Mouse (Mus musculus) megakaryocyte progenitor cell, adult 5-6 weeks (primary cell): ENCODE measurements around the gene Nsun7. TPM values are rescaled to one million over a fixed set of nuclear protein-coding genes. Genes with fewer than 3 reads are reported as not detected.

Experiments
- ATAC-seq: replicated peaks from 2 replicates; pipeline ENCODE4 v1.8.0; 2016; ENCODE audit warnings: mild to moderate bottlenecking, moderate TSS enrichment, inconsistent platforms; ENCODE audit not compliant: poor library complexity
- total RNA-seq, 2 experiments: library from RNA; stranded (forward) in 1 of 2; stranded (reverse) in 1 of 2; fragments of 157-497, 149-512 nt in 1 of 2; fragments of 200-1000 nt in 1 of 2; gene quantifications; 2 replicates each; pipeline versions ENCODE4 v1.2.3 to v1.2.4; 2015 to 2017

Gene Nsun7
- total RNA-seq, 2 experiments from 2014 or later: not detected

DNA sequence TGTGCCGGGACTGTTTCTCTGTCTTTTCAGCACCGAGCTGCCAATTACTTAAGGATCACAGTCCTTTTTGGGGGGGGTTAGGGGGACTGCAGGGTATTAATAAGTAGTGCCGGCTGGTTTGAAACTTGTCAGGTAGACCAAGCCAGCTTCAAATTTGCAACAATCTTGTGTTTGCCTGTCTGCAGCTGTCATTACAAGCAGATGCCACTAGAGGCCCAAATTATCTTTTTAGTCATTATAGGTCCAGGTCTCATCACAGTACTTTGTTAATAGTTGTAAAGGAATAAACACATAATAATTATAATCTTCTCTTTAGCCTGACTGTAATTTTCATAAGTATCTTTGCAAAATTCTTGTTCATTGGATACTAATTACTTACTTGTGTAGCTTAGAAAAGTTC lies 14.7 kb downstream of the Nsun7 start:
- ATAC-seq: no peak

DNA sequence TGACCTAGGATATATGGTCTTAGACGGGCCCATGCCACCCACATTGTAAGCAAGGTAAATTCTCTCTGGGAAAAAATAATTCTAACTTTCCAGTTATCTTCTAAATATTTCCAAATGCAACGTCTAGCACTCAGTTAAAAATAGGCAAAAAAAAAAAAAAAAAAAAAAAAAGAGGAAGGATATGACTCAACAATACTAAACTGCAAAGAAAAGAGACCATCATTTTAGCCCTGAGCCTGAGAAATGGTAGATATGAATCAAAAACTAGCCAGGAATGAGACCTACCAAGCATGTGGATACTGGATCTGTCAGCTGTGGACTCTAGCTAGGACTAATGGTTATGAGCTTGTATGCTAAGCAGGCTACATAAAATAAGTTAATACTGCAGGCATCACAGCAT lies 20.0 kb downstream of the Nsun7 start:
- ATAC-seq: peak; percentile 39; the same call in 1 of the 2 replicates

DNA sequence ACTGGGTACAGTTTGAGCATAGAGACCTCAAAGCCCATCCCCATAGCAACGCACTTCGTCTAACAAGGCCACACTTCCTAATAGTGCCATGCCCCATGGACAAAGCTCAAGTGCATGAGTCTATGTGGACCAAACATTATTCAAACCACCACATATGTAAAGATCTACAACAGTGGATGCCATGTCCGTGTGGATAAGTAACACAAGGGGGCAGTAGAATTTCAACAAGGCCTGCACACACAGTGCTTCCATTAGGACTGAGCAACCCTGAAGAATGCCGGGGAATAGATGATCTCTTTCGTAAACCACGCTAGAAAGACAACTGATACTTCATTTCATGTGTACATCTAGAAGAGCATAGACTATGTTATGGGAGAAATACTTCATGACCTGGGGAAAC lies 21.0 kb downstream of the Nsun7 start:
- peak; percentile 31; the same call in 1 of the 2 replicates for ATAC-seq

DNA sequence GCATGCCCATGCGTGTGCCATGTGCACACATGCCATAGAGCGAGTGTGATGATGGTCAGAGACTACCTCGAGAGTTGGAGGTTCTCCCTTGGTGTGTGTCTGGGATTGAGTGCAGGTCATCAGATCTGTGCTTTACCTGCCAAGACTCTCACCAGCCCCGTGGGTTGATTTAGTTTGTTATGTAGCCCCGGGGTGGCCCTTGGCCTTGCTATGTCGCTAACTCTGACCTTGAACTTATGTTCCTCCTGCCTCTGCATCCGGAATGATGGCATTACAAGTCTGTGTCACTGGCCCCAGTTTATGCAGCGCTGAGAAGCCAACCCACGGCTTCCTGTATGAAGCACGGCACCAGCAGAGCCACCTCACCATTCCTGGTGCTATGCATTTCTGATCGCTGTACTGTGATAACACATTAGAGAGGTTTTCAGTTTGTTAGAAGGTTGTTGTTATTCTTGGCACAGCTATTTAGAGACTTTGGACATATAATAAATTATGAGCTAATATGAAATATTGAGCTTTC lies 34.5 kb downstream of the Nsun7 start:
- no peak for ATAC-seq

DNA sequence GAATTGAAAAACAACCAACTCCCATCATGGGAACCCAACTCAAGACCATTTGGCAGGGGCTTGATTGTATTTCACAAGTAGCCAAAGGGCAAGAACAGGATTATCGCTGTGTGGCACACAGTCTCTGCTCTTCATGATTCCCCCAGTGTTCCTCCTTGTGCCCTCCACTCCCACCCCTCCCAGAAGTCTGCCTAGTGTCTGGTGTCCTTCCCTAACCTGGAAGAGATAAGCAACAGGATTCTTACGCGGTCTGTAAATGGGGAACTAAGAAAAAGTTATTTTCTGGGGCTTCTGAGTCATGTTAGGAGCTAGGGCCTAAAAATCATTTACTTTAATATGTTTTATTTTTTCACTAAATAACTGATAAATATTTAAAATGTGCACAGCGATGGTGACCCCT lies 35.3 kb downstream of the Nsun7 start:
- no peak for ATAC-seq

DNA sequence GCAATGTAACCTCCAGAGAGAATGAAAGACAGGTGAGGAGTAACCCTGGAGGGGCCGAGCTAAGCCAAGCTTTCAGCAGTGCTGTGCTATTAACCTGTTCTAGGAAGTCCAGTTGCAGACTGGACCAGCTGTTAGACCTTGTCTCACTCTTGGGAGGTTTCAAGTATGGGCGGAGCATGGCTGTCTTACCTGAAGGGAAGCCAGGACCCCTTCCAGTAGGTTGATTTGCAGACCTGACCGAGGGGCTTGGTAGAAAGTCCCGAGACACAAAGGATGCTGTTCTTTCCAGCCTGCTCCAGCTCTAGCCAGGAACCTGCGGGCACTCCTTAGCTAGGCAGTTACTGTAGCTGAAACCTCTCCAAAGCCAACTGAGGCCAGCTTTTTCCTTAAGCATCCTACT lies 36.4 kb downstream of the Nsun7 start:
- no peak for ATAC-seq

DNA sequence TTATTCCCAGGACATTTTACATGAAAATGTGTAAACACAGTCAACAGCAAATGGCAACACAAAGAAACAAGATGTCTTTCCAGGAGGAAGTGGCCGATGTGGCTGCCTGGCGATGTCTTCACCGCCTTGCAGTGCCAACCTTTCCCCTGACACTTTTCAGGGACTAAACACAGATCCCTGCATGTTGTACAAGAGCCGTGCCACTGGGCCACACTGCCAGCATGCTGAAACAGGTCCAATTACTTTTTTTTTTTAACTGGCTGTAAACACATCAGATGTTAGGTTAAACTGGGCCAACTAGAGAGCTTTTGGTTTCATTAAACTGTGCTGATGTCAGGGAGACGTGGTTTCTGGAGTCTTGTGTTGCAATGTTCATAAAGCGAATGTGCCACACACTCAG lies 39.2 kb downstream of the Nsun7 start:
- 0 out of 2 replicates have a peak, but pooled peaks have one; percentile 26 for ATAC-seq

DNA sequence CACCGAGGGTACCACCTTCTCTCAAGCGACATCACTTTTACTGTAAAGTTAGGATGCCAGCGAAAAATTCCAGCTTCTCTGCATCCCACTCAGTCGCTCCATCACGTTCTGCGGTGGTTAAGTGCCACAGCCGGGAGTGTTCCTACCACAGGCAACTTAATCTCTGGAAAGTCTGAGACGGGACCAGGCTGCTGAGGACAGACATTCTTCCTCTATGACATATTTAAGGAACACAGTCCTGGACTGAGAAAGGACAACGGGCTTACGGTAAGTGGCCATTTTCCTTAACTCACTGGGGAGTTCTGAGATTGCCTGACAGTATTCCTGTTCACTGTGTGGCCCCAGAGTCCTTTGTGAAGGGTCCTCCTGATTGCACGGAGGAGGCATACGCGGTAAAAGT lies 40.9 kb downstream of the Nsun7 start:
- no peak for ATAC-seq

DNA sequence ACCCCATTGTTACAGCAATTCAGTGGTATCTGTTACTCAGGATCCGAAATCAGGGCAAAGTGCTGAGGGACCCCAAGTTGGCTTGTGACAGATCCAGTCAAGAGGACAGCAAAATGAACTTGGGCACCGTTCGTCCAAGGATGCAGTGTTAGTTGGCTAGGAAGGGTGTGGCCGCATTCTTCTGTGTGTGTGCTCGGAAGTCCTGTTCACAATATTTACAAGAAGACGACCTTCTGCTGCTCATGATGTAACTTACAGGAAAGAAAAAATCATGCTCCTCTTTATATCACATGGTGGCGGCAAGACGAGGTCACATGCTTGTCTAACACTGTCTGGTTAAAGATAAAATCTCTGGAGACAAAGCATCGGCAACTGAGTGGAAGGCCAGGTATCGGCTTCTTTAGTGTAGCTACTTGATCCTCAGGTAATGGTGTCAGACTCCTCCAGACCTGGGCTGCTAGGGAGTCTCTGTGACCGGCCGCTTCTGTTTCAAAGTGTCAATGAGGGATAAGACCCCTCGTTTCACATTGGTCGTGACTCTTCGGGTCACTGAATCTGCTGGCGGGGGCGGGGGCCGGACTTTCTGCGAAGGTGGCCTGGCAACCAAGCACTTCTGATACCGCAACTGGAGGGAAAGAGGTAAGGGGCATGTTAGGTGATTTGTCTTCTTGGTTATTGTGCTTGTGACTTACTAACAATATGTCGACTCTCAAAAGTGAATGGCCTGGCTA lies 42.6 kb downstream of the Nsun7 start:
- ATAC-seq: no peak

DNA sequence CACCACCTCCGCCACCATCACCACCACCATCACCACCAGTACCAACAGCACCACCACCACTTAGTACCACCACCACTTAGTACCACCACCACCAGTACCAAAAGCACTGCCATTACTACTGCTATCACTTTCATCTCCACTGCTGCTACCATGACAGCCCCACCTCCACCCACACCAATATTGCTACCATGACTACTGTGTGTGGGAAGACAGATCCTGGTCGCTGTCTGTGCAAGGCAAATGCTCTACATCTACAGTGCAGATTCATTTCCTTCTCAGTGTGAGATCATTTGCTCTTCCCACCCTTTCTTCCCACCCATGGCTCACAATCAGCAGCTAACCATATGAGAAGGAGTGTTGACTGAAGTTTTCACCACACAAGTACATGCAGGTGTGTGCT lies 43.2 kb downstream of the Nsun7 start:
- no peak for ATAC-seq

DNA sequence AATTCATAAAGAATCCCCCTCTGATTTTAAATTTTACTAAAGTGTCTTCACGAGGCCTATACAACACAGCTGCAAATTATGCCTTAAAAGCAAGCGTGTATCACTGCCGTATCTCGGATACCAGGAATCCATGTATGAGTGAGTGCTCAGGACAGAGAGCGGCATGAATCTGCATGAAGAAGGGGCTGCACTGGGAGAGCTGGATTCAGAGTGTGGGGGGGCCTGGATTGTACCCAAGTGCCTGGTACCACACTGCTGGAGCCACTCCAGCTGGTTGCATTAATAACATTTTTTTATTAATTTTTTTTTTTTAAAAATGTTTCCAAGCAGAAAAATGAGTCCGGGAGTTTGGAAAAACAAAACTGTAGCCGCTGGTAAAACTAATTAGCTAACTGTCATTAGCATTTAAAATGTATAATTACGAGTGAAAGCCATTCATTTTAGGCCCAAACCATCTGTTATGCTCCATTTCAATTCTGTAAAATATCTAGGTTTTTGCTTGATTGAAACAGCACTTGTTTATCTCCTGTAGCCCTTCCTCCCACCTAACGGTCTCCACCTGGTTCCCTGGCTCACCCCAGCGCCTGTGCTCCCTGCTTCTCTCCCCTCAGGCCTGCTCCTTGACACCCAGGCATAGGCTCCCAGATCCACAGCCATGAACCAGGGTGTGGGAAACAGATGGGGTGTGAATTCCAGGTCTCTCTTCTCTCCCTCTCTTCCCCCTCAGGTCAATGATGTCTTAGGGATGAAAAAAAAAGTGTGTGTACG lies 44.8 kb downstream of the Nsun7 start:
- no peak for ATAC-seq

DNA sequence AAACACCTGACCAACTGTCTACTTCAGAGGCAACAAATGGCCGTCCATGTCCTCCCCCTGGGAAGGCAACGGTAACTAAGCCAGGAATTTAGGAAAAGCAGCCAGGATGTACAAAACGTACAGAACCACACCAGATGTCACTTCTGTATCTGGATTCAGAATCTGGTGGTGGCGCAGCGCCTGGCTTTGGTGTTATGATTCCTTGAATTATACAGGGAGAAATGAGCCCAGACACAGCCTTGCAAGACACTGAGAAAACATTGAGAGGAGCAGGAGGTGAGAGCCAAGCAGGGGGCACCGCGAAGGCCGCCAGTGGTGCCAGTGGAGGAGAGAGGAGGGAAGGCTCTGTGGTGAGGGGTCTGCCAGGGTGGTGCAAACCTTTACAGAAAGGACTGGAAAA lies 45.8 kb downstream of the Nsun7 start:
- no peak for ATAC-seq

DNA sequence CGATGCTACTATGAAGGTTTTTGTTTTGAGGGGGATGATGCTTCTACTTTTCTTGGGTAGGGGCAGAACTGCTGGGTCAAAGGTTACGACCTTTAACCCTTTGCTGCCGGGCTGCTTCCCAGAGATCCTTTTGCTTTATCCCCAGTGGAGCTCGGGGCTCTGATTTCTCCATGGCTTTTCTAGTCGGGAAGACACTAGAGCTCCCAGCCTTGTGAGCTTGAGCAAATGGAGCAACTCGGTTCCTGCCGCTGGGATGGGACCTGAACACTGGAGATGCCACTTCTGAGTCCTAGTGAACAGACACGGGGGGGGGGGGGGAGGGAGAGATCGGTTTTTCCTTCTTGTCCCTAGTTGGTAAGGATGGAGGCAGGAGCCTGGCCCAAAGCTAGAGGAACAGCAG lies 50.6 kb downstream of the Nsun7 start:
- no peak for ATAC-seq

DNA sequence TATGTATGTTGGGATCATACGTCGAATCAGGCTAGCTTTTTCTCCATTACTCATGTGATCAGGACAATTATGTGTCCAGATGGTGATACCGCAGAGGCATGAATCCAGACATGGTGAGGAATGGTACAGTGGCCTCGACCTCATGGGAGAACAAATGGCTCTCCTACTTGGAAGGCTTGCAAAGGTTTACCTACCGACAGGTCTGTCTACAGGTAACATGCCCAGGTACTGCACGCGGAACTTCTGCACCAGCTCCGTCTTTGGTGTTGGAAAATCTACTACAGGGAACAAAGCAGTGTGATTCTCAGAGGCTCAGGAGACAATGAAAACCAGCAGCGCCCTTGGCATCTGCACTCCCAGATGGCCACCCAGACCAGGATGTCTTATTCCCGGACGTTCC lies 51.1 kb downstream of the Nsun7 start:
- no peak for ATAC-seq

DNA sequence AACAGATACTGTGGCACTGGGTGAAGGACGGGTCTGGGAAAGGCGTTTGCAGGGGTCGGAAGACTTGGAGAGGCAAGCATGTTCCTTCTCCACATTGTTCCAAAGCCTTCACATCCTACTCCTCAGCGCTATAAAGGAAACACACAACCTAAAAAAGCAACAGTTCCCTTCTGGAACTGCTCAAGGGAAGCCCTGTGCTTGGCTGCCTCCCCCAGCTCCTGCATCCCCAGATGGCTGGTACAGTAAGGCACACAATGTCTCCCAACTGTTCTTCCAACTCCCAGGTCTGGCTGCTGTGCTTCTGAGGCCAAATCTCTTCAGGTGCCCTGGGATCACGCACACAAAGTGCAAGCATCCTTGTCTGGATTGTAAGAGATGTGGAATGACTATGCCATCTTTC lies 56.1 kb downstream of the Nsun7 start:
- no peak for ATAC-seq

DNA sequence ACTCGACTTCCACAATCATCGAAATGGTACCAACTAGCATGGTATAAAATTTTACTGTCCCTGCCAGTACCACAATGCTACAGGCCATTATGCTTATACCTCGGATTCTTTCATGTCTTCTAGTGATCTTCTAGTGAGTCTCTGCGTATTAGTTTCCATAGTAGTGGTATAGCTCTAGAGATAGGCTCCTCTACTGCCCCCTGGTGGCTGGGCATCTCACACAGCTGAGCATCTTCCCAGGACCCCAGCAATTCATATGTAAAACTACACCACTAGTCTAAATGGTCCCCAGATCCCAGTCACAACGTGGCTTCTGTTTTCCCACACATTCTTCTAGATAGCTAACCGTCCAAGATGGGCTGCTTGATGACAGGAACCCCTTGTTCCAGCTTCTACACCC lies 59.6 kb downstream of the Nsun7 start:
- ATAC-seq: peak; percentile 72

DNA sequence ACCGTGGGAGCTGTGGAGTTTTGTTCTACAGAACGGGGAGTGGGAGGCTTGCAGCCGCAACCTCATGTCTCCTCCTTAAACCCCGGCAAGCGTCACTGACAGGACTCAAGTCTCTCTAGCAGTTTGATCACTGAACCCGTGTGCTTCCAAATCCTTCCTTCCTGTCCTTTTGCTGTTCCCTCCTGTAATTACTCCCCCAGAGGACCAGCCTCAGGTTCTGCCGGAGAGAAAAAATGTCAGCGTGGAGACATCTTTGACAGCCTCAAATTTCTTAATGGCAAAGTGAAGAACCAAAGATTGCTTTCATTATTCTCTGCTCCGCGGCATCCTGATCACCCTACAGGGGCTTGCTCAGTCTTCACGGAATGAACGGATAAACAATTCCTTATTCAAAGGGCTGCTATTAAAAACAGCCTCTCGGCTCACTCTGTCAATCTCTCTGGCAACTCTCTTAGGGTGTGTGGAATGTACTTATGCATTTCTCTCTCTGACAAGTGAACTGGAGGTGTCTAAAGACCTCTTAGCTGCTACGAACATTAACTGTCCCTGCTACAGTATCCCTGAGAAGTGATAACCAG lies 60.2 kb downstream of the Nsun7 start:
- ATAC-seq: no peak

DNA sequence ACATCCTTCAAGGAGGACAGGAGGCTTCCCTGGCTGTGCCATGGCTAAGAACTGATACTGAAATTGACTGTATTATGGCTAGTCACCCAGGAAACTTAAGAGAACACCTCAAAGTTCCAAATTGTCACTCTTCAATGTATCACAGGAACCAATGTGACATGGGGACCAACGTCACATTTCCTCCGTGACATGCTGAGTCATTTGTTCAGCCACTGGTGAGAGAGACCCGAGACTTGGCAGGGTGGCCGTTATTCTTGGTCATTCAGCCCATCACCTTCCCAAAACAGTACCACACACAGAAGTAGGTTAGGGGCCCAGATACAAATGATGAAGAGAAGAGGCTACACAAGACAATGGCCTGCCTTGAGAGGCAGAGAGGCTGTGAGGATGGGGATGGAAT lies 63.4 kb downstream of the Nsun7 start:
- ATAC-seq: peak; percentile 44

DNA sequence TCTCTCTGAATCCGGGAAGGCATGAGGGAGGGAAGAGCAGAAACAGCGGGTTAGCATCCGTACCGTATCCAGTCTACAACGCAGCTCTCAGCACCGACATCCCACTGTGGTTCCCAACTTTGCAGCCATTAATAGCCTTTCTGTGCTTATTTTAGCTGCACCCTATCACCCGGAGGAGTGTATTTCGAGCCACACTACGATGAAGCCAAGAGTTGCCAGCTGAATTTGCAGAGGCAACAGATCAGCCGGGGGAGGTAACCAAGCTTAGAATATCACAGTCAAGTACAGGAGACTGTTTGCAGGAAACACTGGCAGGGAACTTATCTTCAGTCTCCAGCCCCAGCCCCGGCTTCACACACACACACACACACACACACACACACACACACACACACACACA lies 63.9 kb downstream of the Nsun7 start:
- peak; percentile 44 for ATAC-seq

DNA sequence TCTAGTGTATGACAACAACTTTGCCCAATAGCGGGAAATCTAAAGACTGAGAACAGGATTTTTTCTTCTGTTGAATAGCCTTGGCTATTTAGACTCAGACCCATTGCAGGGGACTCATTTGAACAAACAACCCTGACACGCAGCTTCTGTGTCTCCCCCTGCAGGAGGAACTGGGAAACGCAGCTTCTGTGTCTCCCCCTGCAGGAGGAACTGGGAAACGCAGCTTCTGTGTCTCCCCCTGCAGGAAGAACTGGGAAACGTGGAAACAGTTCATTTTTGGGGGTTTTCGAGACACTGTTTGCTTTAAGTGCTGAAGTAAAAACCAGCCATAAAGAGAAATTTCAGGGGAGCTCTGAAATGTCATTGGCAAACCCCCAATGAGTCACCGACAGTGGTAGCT lies 66.7 kb downstream of the Nsun7 start:
- peak; percentile 54 for ATAC-seq

DNA sequence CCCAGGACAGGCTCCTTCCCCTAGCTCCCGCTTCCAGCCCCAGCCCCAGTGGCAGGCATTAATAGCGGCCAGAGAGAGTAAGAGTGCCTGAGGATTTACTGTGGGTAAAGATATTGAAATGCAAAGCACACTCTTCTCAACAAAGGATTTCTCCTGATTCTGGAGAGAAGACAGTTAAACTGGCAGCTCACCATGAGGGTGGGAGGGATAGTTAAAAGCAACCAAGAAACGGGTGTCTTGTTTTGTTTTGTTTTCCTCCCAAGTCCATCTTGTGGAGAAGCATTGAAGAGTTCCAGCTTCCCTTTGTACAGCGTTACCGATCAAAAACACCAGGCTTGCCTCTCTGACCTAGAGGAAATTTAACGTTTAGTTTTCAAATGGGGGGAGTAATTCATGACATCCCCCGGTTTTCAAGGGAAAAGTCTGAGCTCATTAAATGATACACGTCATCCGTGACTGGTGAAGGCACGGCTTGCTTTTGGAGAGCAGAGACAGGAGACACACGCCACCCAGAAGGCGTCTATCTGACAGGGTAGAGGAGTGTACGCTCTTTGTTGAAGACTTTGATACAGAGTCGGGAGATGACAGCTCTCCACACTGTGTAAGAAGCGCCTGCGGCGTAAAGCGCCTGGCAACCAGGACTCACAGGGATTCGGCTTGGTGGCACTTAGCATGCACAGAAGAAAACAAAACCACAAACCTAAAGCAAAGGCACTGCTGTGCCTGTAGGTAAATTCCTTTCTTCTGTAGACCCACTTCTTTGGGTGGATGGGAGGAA lies 68.4 kb downstream of the Nsun7 start:
- no peak for ATAC-seq
